Mouse (Mus musculus) R1 (cell line): ENCODE measurements around the gene H2al1a.
"Not testable (repeated sequence)": the region's sequence is repeated elsewhere in the genome, so short reads cannot be mapped to it uniquely, and the experiment has no call there.

ENCODE experiments used
- DNase-seq: peaks from one replicate; pipeline ENCODE4 v3.0.0-alpha.2; 2018; ENCODE audit warnings: low read depth, low spot score

Gene H2al1a

DNA sequence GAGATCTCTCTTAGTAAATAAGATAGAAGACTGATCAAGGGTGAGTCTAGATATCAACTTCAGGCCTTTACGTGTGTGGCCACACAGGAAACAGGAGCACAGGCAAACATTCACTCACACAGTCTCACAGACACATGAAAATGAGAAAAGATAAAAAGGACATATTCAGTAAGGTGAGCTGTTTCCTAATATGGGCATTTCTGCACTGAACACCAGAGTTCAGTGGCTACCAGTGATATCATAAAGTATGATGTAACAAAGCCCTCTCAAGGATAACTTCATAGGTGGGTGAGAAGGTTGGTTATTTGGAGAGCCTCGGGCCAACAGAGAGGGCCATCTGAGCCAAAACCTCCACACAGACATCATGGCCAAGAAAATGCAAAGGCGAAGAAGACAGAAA, at the start of gene H2al1a:
Gene H2al1a, plus strand, starts transcription at position 301 of the 400 bp plus-strand sequence.
- DNase-seq: not testable (repeated sequence)

DNA sequence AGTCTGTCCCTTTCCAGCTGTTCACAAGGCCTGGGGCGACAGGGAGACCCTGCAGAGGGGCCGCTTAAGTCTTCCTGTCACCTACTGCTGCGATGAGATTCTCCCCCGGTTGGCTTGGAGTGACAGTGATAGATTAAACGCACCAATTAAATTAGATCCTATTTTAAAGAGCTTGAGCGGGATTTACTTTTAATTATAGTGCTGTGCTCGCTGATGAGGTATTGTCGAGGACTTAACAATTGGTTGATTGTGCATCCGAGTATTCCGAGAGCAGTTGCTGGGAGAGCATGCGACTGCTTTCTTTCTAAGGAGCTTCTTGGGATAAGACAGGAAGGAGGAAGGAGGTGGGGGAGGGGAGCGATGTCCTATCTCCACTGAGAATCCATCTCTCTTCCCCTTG, 48.9 kb upstream of the H2al1a start:
- peak; percentile 0 for DNase-seq

DNA sequence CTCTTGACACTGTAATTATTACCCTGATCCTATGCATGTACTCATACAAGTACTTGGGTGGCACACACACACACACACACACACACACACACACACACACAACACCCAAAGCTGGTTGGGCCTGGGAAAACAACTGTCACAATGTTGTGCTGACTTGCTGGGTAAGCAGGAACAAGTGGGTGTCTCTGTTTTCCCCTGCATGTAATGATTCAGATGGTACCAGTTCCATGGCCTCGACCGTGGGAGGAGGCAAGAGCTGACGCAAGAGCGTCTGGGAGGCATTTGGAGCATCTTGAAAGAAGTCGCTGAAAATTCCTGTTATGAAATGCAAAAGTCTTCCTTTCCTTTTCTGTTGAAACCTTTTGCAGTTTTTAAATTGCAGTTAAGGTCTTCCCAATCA, 45.0 kb upstream of the H2al1a start:
- no peak for DNase-seq

DNA sequence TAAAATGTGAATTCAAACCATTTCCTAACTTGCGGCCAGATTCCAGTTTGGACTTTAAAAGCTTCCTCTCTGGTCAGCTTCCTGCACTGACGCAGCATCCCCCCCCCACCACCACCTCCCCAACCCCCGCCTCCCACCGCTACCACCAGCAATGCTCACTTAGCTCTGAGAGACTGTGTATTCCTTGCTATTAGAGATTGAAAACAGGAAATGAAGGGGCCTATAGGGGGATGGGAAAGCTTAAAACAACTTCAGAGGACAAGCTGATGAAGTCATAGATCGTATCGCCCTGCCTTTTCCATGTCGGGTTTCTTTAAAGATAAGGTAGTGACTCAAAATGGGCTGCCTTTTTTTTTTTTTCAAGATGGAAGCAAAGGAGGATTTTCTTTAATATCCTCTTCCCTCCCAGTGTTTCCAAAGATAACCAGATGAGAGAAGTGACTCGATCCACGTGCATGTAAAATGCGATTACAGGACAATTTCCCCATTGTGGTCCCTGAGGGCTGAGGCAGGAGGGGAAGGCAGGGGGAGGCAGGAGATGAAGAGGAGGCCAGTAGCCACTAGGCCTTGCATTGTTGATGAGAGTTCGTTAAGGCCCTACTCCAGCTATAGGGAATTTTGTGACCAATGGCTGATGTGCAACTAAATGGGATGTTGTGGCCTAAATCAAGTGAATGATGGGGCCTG, 44.4 kb upstream of the H2al1a start:
- no peak for DNase-seq

DNA sequence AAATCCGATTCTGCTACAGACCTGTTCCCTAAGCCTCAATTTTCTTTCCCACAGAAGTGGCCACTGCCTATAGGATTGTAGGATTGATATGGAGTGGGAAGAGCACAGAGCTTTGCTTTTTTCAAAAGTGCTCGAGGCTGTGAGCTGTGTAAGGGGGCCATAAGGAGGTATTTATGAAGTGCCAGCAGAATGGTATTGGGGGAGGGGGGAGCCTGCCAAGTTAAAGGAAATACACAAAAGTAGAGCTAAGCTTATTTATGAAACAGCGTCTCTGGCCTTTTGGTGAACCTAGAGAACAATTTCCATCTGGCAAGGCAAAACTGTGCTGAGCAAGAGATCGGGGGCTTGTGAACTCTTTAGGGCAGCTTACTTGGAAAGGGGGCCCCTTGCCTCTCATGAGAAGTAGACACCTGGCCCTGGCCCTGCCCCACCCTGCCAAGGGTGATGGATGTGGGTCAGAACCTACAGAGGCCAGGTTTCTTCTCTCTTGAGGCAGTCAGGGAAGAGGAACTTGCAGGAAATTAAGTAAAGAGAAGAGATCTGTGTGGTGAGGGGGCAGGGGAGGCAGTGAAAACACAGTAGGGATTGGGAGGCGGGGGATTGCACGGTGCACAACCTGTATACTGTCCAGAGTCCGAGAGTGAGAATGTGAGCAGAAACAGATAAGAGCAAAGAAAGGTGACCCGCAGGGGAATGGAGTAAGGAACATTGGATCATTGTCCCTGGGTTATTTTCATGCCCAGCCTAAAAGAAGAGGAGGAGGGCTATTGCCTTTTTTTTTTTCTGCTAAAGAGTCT, 43.3 kb upstream of the H2al1a start:
- DNase-seq: no peak

DNA sequence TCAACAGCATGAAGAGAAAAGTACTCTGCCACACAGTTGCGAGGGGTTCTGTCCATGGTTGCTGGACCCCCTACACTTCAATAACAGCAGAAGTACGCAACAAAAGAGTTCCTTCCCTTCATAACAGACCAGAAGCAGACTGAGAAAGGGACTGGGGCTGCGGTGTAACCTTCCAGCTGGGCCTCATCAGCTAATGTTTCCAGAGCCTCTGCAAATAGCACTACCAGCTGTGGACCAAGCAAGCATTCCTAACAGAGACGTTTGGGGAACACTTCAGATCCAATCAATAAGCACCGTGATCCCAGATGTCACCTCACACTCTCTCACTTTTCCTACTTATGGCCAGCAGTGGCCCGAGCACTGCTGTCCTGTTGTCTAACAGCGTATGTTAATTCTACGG, 34.1 kb upstream of the H2al1a start:
- no peak for DNase-seq

DNA sequence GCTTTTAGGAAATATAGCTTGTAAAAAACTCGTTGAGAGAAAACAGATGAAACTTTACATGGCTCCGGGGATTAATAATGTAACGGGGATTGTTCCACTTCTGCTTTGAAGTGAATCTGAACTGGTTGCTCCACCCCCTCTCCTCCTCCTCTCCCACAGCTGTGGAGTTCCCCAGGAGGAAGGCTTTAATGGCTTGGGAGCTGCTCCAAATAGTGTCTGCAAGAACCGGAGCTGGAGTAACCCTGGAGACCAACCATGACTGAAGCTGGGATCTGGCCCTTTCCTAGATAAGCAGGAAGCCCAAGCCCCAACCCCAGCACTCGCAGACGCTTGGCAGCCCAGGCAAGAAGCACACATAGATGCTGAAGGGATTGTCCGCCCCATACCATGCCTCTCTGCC, 31.3 kb upstream of the H2al1a start:
- DNase-seq: no peak

DNA sequence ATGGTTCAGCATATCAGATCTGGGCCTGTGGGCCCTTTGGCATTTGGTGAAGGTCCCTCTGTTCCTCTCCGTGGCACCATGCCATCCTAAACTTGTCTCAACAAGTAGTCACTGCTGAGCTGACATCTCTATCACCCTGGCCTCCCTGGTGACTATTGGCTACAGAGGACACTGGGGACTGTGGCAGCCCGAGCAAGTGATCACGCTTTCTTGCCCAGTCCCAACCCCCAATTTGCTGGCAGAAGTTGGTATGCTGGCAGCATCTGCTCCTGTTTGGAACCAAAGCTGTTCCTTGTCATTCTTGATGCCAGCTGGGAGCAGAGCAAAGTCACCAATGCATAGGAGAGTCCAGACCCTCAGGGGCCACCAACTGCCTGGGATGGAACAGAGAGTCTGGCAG, 30.0 kb upstream of the H2al1a start:
- no peak for DNase-seq

DNA sequence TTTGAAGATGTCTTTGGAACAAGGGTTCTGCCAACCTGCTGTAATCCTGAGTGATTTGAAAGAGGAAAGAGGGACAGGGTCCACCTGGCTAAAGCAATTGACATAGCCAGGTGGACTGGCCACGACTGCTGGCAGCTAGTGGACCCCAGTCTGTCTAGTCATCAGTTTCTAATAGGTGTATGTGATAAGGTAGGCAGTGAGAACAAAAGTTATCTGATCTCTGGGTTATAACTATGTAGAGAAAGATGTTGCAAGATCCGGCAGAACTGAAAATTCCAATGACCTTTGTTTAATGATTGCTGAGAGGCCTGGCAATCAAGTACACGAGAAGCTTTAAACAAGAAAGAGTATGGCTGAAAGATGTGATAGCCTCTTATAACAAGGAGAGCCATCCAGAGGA, 25.9 kb upstream of the H2al1a start:
- no peak for DNase-seq

DNA sequence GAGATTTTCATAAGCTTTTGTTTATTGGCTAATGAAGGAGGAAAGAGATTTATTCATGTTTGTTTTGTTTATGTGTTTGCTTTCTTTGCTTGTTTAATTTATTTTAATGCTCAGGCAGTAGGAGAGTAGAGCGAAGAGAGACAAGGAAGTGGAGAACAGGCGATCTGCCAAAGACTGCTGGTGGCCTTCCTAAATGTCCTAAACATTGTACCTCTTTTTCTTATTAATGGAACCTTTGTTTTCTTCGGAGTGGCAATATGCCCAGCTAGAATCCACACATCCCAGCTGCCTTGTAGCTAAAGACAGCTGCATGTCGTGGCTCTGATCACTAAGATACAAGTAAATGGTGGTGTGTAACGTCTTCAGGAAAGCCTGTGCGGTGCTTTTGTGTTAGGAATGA, 22.0 kb upstream of the H2al1a start:
- DNase-seq: no peak

DNA sequence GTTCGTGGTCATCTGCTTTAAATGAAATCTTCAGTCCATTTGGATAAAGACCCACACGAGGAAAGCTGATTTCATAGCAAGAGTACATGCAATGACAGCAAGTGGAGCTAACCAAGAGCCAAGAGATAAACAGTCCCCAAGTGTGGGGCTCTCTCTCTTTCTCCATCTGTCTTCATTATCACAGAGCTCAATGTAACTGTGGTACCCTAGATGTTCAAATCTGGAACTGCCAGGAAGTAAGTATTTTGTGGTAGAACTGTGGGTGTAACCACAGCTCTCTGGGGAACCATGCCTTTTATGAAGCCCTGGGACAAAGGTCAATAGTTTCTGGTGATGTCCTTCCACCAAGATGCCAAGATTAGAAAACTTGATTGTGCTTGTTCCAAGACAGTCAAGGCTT, 18.3 kb upstream of the H2al1a start:
- no peak for DNase-seq

DNA sequence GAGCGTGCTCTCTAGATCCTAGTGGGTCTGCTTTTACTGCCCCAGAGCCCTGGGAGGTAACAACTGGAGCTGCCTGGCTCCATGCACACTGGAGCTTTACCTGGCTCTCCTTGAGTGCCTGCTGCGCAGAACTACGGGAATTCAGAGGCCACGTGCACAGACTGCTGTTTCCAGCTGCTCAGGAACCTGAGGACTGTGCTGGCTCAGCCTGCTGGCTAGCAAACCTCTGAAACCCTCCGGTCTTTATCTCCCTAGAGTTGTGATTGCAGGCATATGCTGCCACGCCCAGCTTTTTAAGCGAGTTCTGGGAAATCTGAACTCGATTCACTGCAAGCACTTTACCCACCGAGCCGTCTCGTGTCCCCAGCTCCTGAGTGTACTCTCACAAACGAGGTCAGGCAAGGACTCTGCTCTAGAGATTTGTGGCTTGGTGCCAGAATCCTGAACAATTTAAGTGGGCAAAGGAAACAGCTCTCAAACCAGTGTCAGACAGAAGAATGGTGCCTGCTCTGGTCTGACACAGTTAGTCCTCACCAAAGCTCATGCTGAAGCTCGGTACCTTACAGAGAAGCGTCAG, 10.7 kb upstream of the H2al1a start:
- DNase-seq: peak; percentile 7

DNA sequence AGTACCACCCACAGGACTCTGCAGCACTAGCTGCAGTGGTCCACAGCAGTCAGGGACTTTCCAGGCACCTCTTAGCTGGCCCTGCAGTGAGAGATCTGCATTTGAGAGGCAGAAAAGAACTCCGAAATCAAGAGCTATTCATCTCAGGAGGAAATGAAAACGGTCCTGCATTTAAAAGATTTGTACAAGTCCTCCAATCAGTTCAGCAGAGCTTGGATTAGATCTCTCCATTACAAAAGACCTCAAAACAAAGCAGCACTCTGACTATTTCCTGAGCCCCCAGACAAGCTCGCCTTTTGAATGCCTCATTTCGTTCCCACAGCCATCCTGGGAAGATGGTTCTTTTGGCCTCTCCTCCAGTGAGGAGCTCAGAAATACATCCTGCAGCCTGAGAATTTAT, 9.8 kb upstream of the H2al1a start:
- DNase-seq: peak; percentile 83

DNA sequence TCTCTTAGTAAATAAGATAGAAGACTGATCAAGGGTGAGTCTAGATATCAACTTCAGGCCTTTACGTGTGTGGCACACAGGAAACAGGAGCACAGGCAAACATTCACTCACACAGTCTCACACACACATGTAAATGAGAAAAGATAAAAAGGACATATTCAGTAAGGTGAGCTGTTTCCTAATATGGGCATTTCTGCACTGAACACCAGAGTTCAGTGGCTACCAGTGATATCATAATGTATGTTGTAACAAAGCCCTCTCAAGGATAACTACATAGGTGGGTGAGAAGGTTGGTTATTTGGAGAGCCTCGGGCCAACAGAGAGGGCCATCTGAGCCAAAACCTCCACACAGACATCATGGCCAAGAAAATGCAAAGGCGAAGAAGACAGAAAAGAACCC, 3.1 kb downstream of the H2al1a start, which contains the start of gene H2al1b:
Gene H2al1b, plus strand, starts transcription at position 301 of the 400 bp plus-strand sequence.
- not testable (repeated sequence) for DNase-seq

DNA sequence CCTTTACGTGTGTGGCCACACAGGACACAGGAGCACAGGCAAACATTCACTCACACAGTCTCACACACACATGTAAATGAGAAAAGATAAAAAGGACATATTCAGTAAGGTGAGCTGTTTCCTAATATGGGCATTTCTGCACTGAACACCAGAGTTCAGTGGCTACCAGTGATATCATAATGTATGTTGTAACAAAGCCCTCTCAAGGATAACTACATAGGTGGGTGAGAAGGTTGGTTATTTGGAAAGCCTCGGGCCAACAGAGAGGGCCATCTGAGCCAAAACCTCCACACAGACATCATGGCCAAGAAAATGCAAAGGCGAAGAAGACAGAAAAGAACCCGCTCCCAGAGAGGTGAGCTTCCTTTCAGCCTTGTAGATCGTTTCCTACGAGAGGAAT, 6.3 kb downstream of the H2al1a start, which contains the start of gene H2al1c:
Gene H2al1c, plus strand, starts transcription at position 301 of the 400 bp plus-strand sequence.
- not testable (repeated sequence) for DNase-seq

DNA sequence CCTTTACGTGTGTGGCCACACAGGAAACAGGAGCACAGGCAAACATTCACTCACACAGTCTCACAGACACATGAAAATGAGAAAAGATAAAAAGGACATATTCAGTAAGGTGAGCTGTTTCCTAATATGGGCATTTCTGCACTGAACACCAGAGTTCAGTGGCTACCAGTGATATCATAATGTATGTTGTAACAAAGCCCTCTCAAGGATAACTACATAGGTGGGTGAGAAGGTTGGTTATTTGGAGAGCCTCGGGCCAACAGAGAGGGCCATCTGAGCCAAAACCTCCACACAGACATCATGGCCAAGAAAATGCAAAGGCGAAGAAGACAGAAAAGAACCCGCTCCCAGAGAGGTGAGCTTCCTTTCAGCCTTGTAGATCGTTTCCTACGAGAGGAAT, 9.5 kb downstream of the H2al1a start, which contains the start of gene H2al1d:
Gene H2al1d, plus strand, starts transcription at position 301 of the 400 bp plus-strand sequence.
- not testable (repeated sequence) for DNase-seq

DNA sequence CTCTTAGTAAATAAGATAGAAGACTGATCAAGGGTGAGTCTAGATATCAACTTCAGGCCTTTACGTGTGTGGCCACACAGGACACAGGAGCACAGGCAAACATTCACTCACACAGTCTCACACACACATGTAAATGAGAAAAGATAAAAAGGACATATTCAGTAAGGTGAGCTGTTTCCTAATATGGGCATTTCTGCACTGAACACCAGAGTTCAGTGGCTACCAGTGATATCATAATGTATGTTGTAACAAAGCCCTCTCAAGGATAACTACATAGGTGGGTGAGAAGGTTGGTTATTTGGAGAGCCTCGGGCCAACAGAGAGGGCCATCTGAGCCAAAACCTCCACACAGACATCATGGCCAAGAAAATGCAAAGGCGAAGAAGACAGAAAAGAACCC, 12.6 kb downstream of the H2al1a start, which contains the start of gene H2al1e:
Gene H2al1e, plus strand, starts transcription at position 301 of the 400 bp plus-strand sequence.
- DNase-seq: not testable (repeated sequence)

DNA sequence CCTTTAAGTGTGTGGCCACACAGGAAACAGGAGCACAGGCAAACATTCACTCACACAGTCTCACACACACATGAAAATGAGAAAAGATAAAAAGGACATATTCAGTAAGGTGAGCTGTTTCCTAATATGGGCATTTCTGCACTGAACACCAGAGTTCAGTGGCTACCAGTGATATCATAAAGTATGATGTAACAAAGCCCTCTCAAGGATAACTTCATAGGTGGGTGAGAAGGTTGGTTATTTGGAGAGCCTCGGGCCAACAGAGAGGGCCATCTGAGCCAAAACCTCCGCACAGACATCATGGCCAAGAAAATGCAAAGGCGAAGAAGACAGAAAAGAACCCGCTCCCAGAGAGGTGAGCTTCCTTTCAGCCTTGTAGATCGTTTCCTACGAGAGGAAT, 15.8 kb downstream of the H2al1a start, which contains the start of gene H2al1f:
Gene H2al1f, plus strand, starts transcription at position 301 of the 400 bp plus-strand sequence.
- DNase-seq: not testable (repeated sequence)

DNA sequence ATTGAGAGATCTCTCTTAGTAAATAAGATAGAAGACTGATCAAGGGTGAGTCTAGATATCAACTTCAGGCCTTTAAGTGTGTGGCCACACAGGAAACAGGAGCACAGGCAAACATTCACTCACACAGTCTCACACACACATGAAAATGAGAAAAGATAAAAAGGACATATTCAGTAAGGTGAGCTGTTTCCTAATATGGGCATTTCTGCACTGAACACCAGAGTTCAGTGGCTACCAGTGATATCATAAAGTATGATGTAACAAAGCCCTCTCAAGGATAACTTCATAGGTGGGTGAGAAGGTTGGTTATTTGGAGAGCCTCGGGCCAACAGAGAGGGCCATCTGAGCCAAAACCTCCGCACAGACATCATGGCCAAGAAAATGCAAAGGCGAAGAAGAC, 18.9 kb downstream of the H2al1a start, which contains the start of gene H2al1g:
Gene H2al1g, plus strand, starts transcription at position 301 of the 400 bp plus-strand sequence.
- not testable (repeated sequence) for DNase-seq

DNA sequence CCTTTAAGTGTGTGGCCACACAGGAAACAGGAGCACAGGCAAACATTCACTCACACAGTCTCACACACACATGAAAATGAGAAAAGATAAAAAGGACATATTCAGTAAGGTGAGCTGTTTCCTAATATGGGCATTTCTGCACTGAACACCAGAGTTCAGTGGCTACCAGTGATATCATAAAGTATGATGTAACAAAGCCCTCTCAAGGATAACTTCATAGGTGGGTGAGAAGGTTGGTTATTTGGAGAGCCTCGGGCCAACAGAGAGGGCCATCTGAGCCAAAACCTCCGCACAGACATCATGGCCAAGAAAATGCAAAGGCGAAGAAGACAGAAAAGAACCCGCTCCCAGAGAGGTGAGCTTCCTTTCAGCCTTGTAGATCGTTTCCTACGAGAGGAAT, 22.1 kb downstream of the H2al1a start, which contains the start of gene H2al1h:
Gene H2al1h, plus strand, starts transcription at position 301 of the 400 bp plus-strand sequence.
- DNase-seq: not testable (repeated sequence)

DNA sequence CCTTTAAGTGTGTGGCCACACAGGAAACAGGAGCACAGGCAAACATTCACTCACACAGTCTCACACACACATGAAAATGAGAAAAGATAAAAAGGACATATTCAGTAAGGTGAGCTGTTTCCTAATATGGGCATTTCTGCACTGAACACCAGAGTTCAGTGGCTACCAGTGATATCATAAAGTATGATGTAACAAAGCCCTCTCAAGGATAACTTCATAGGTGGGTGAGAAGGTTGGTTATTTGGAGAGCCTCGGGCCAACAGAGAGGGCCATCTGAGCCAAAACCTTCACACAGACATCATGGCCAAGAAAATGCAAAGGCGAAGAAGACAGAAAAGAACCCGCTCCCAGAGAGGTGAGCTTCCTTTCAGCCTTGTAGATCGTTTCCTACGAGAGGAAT, 25.3 kb downstream of the H2al1a start, which contains the start of gene H2al1i:
Gene H2al1i, plus strand, starts transcription at position 301 of the 400 bp plus-strand sequence.
- not testable (repeated sequence) for DNase-seq

DNA sequence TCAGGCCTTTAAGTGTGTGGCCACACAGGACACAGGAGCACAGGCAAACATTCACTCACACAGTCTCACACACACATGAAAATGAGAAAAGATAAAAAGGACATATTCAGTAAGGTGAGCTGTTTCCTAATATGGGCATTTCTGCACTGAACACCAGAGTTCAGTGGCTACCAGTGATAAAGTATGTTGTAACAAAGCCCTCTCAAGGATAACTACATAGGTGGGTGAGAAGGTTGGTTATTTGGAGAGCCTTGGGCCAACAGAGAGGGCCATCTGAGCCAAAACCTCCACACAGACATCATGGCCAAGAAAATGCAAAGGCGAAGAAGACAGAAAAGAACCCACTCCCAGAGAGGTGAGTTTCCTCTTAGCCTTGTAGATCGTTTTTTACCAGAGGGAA, 28.5 kb downstream of the H2al1a start, which contains the start of gene H2al1j:
Gene H2al1j, plus strand, starts transcription at position 301 of the 400 bp plus-strand sequence.
- not testable (repeated sequence) for DNase-seq
